ENCODE assay signal across 35 mouse cellular contexts in genomic region chrX:60497750-60498149, GRCm38 (mm10). TPM values are rescaled to one million over a fixed set of nuclear protein-coding genes. Genes with fewer than 3 reads are reported as not detected.
A peak's percentile ranks its signal among the peaks of the same experiment; 100 is the strongest.
DNase-seq lines count a peak whose midpoint lies in the region; ATAC-seq and TF ChIP-seq lines count a peak whose summit lies in the region.
"Had no signal": no experiment of that assay in that cellular context is flagged by ENCODE, and none has a peak within 500 bp of the region (broad histone marks: within the 10 kb centered on the region; RNA-seq: fewer than 3 reads in every experiment).

No protein-coding gene starts in this region.

- H3K27me3 ChIP-seq in forebrain, embryonic 11.5 days (ENCODE audit: control insufficient read depth, insufficient read depth, low read length) = no peaks in the 10 kb centered on the region
- no peaks in the 10 kb centered on the region for H3K27me3 ChIP-seq in forebrain, postnatal 0 days (ENCODE audit: insufficient read depth, low read length)
- H3K27me3 ChIP-seq in forebrain, embryonic 14.5 days (replicated peaks; ENCODE audit: control insufficient read depth, insufficient read depth, low read length) = no peaks in the 10 kb centered on the region
- H3K27me3 ChIP-seq in forebrain, embryonic 15.5 days = no peaks in the 10 kb centered on the region
- H3K27me3 ChIP-seq: CH12.LX; heart, embryonic 13.5 days had no signal

- no peaks in the 10 kb centered on the region for H3K36me3 ChIP-seq in forebrain, embryonic 11.5 days (ENCODE audit: control insufficient read depth, insufficient read depth, low read length)
- H3K36me3 ChIP-seq in forebrain, postnatal 0 days (ENCODE audit: insufficient read depth) = no peaks in the 10 kb centered on the region
- H3K36me3 ChIP-seq in forebrain, embryonic 14.5 days (ENCODE audit: control insufficient read depth, insufficient read depth, low read length) = no peaks in the 10 kb centered on the region
- H3K36me3 ChIP-seq in forebrain, embryonic 15.5 days = no peaks in the 10 kb centered on the region
- H3K36me3 ChIP-seq: G1E; heart, embryonic 10.5 days; heart, embryonic 13.5 days had no signal

- ATAC-seq in forebrain, embryonic 11.5 days (replicated peaks; ENCODE audit: low FRiP score) = peak; percentile 90
- no peak for ATAC-seq in forebrain, postnatal 0 days
- ATAC-seq in forebrain, embryonic 14.5 days = peak; percentile 80; the same call in 1 of the 2 replicates
- ATAC-seq in forebrain, embryonic 15.5 days (replicated peaks) = no peak
- ATAC-seq: hindbrain, postnatal 0 days; inflammation-experienced regulatory T-cells, adult 6 months; intestine, embryonic 16.5 days; Patski had no signal

- no peaks in the 10 kb centered on the region for H3K4me1 ChIP-seq in forebrain, embryonic 11.5 days (replicated peaks; ENCODE audit: control insufficient read depth, insufficient read depth, low read length)
- no peaks in the 10 kb centered on the region for H3K4me1 ChIP-seq in forebrain, postnatal 0 days (ENCODE audit: insufficient read depth)
- no peaks in the 10 kb centered on the region for H3K4me1 ChIP-seq in forebrain, embryonic 14.5 days (ENCODE audit: control insufficient read depth, insufficient read depth, low read length)
- H3K4me1 ChIP-seq in forebrain, embryonic 15.5 days = no peaks in the 10 kb centered on the region
- H3K4me1 ChIP-seq: heart, embryonic 10.5 days; heart, embryonic 13.5 days had no signal

- no peak for TF ChIP-seq CTCF in forebrain, postnatal 0 days (IDR thresholded peaks at IDR 0.05; ENCODE audit: low read depth)

- no peaks in the 10 kb centered on the region for H3K9me3 ChIP-seq in forebrain, embryonic 11.5 days (ENCODE audit: control insufficient read depth, low read length)
- no peaks in the 10 kb centered on the region for H3K9me3 ChIP-seq in forebrain, postnatal 0 days (ENCODE audit: low read length)
- H3K9me3 ChIP-seq in forebrain, embryonic 14.5 days (replicated peaks; ENCODE audit: control insufficient read depth, low read length) = no peaks in the 10 kb centered on the region
- H3K9me3 ChIP-seq in forebrain, embryonic 15.5 days = no peaks in the 10 kb centered on the region
- H3K9me3 ChIP-seq: G1E; heart, embryonic 10.5 days; heart, embryonic 13.5 days had no signal

- no peak overlapping the region for H3K9ac ChIP-seq in forebrain, embryonic 11.5 days (ENCODE audit: low read length)
- H3K9ac ChIP-seq in forebrain, postnatal 0 days = no peak overlapping the region
- no peak overlapping the region for H3K9ac ChIP-seq in forebrain, embryonic 14.5 days (ENCODE audit: low read length)
- H3K9ac ChIP-seq in forebrain, embryonic 15.5 days (replicated peaks) = no peak overlapping the region
- H3K9ac ChIP-seq: heart, embryonic 13.5 days; hindbrain, embryonic 14.5 days had no signal

- DNase-seq in forebrain, embryonic 11.5 days (ENCODE audit: low spot score) = no peak
- DNase-seq in forebrain, postnatal 0 days = no peak
- peak; percentile 33 for DNase-seq in forebrain, embryonic 14.5 days (ENCODE audit: low spot score)
- DNase-seq in retina, postnatal 1 day = peak; percentile 9
- no peak for DNase-seq in retina, embryonic 14.5 days (ENCODE audit: low spot score)
- DNase-seq: adrenal gland, postnatal 10 days; adrenal gland, postnatal 36 days; B cell, adult 2 months; cerebellum, adult 11 months; cerebellum, adult 2 months; cerebellum, adult 9-11 months; cerebellum, postnatal 25 days; gastrocnemius, postnatal 25 days; heart, adult 18-20 months; heart, postnatal 14 days; heart, postnatal 4 days; kidney, adult 18-20 months had no signal

- no peak overlapping the region for H3K4me3 ChIP-seq in forebrain, embryonic 11.5 days (ENCODE audit: low read depth, low read length)
- H3K4me3 ChIP-seq in forebrain, postnatal 0 days (ENCODE audit: low read depth, low read length) = no peak overlapping the region
- H3K4me3 ChIP-seq in forebrain, embryonic 14.5 days (ENCODE audit: low read depth, low read length) = no peak overlapping the region
- no peak overlapping the region for H3K4me3 ChIP-seq in forebrain, embryonic 15.5 days
- H3K4me3 ChIP-seq: heart, embryonic 10.5 days; heart, embryonic 13.5 days had no signal

- H3K4me2 ChIP-seq in forebrain, embryonic 11.5 days (ENCODE audit: low read depth, low read length, severe bottlenecking) = no peak overlapping the region
- no peak overlapping the region for H3K4me2 ChIP-seq in forebrain, postnatal 0 days (ENCODE audit: low read depth)
- no peak overlapping the region for H3K4me2 ChIP-seq in forebrain, embryonic 14.5 days (ENCODE audit: low read length)
- H3K4me2 ChIP-seq in forebrain, embryonic 15.5 days (replicated peaks) = no peak overlapping the region
- H3K4me2 ChIP-seq: heart, embryonic 13.5 days; hindbrain, embryonic 14.5 days had no signal

- no peak overlapping the region for H3K27ac ChIP-seq in forebrain, embryonic 11.5 days (ENCODE audit: low read depth, low read length)
- no peak overlapping the region for H3K27ac ChIP-seq in forebrain, postnatal 0 days (ENCODE audit: low read depth, low read length)
- no peak overlapping the region for H3K27ac ChIP-seq in forebrain, embryonic 14.5 days (ENCODE audit: low read depth, low read length)
- H3K27ac ChIP-seq in forebrain, embryonic 15.5 days (replicated peaks) = no peak overlapping the region
- H3K27ac ChIP-seq: heart, embryonic 10.5 days; heart, embryonic 13.5 days; hindbrain, embryonic 14.5 days; hindbrain, postnatal 0 days had no signal

- WGBS in forebrain, embryonic 11.5 days = 33% methylated on average over 1 of the region's 1 CpGs
- WGBS in forebrain, postnatal 0 days = 42% methylated on average over 1 of the region's 1 CpGs
- WGBS in forebrain, embryonic 14.5 days = 42% methylated on average over 1 of the region's 1 CpGs
- 20% methylated on average over 1 of the region's 1 CpGs for WGBS in forebrain, embryonic 15.5 days

RNA-seq across cellular contexts. Expression of gene Gm7073, which starts 41.3 kb away (rescaled TPM):
- not detected in 2 replicates for polyA plus RNA-seq in forebrain, embryonic 11.5 days (2014; fragmentation: Nextera tagmentation; extraction: Ambion mirVana)
- not detected in 2 replicates for total RNA-seq in forebrain, postnatal 0 days (2014; rRNA removed)
- polyA plus RNA-seq in forebrain, postnatal 0 days (2015; fragmentation: Nextera tagmentation; extraction: Ambion mirVana) = not detected in 2 replicates
- not detected in 2 replicates for polyA plus RNA-seq in forebrain, embryonic 14.5 days (2014; fragmentation: Nextera tagmentation; extraction: Ambion mirVana)
- not detected in 2 replicates for polyA plus RNA-seq in forebrain, embryonic 15.5 days (2015; fragmentation: Nextera tagmentation; extraction: Ambion mirVana)
- total RNA-seq: adrenal gland, adult 18-20 months; adrenal gland, postnatal 10 days; adrenal gland, postnatal 36 days; CH12.LX; common myeloid progenitor, adult 5-6 weeks; G1E; gastrocnemius, adult 8-10 months; gastrocnemius, postnatal 25 days; heart, adult 18-20 months; heart, postnatal 14 days; heart, postnatal 4 days; hindbrain, postnatal 0 days had no signal
- polyA plus RNA-seq: cerebellum, adult 2 months; embryonic facial prominence, embryonic 11.5 days; embryonic facial prominence, embryonic 14.5 days; G1E; gonadal fat pad, adult 2 months; heart, embryonic 10.5 days; heart, embryonic 13.5 days; heart, embryonic 16.5 days; hindbrain, embryonic 11.5 days; hindbrain, embryonic 14.5 days; hindbrain, postnatal 0 days; inflammation-experienced regulatory T-cells, adult 6 months; intestine, embryonic 16.5 days; Patski had no signal

Comparison
In these comparisons a context has a peak if more than half of its experiments do, and no peak if none do; other contexts are left out.
1. ATAC-seq: peak in forebrain, embryonic 11.5 days (single experiment) and forebrain, embryonic 14.5 days (single experiment); none in forebrain, postnatal 0 days (single experiment) and forebrain, embryonic 15.5 days (single experiment).
2. DNase-seq: peak in forebrain, embryonic 14.5 days (single experiment) and retina, postnatal 1 day (single experiment); none in forebrain, embryonic 11.5 days (single experiment), forebrain, postnatal 0 days (single experiment) and retina, embryonic 14.5 days (single experiment).